ENCODE assay signal across 7 mouse cellular contexts in genomic region chr11:120457370-120457769, GRCm38 (mm10). TPM values are rescaled to one million over a fixed set of nuclear protein-coding genes. Genes with fewer than 3 reads are reported as not detected.
DNase-seq lines count a peak whose midpoint lies in the region; ATAC-seq and TF ChIP-seq lines count a peak whose summit lies in the region.

No protein-coding gene starts in this region.

- peak overlapping the region; percentile 76 for H3K9ac ChIP-seq in ES-Bruce4 (ENCODE audit: low read depth, poor library complexity, severe bottlenecking)
- H3K9ac ChIP-seq in forebrain, embryonic 16.5 days (replicated peaks; ENCODE audit: low read depth, low read length) = peak overlapping the region; percentile 99
- H3K9ac ChIP-seq in liver, embryonic 16.5 days (ENCODE audit: low read depth, low read length) = peak overlapping the region; percentile 85

- H3K79me3 ChIP-seq in C2C12 (ENCODE audit: low read depth) = peaks cover 25% of the 10 kb centered on the region

- H3K27me3 ChIP-seq in C2C12 (ENCODE audit: control insufficient read depth, insufficient read depth, insufficient read length) (no peaks in the 10 kb centered on the region), ES-Bruce4 (ENCODE audit: control insufficient read depth, insufficient read depth, low read length, poor library complexity, severe bottlenecking) (no peaks in the 10 kb centered on the region)
- H3K27me3 ChIP-seq in forebrain, embryonic 16.5 days (replicated peaks; ENCODE audit: control insufficient read depth, insufficient read depth, low read length) = no peaks in the 10 kb centered on the region
- H3K27me3 ChIP-seq in liver, embryonic 16.5 days (ENCODE audit: control insufficient read depth, insufficient read depth, low read depth, low read length) = no peaks in the 10 kb centered on the region

- H3K9me3 ChIP-seq in ES-Bruce4 (replicated peaks; ENCODE audit: control insufficient read depth, insufficient read depth, low read length, poor library complexity, severe bottlenecking) = no peaks in the 10 kb centered on the region
- no peaks in the 10 kb centered on the region for H3K9me3 ChIP-seq in forebrain, embryonic 16.5 days (ENCODE audit: control insufficient read depth, low read length)
- H3K9me3 ChIP-seq in liver, embryonic 16.5 days (replicated peaks; ENCODE audit: control insufficient read depth, low read length) = no peaks in the 10 kb centered on the region

- no peak for ATAC-seq in forebrain, embryonic 16.5 days
- peak; percentile 35 for ATAC-seq in liver, embryonic 16.5 days (ENCODE audit: low read depth)

- peaks cover 30% of the 10 kb centered on the region for H3K36me3 ChIP-seq in C2C12 (ENCODE audit: control insufficient read depth, insufficient read depth)
- 0 out of 2 replicates have a peak, but pooled peaks cover 2% of the 10 kb centered on the region for H3K36me3 ChIP-seq in ES-Bruce4 (ENCODE audit: control insufficient read depth, insufficient read depth, low read length, poor library complexity, severe bottlenecking)
- peaks cover 8% of the 10 kb centered on the region for H3K36me3 ChIP-seq in forebrain, embryonic 16.5 days (ENCODE audit: control insufficient read depth, insufficient read depth)
- peaks cover 8% of the 10 kb centered on the region for H3K36me3 ChIP-seq in liver, embryonic 16.5 days (ENCODE audit: control insufficient read depth, insufficient read depth)

- TF ChIP-seq CTCF in C2C12 (IDR thresholded peaks at IDR 0.05; ENCODE audit: control insufficient read depth, insufficient read depth, insufficient read length) (no peak), ES-Bruce4 (IDR thresholded peaks at IDR 0.05; ENCODE audit: low read depth, low read length) (no peak)

- TF ChIP-seq EP300 in ES-Bruce4 (IDR thresholded peaks at IDR 0.05; ENCODE audit: insufficient read depth, low read depth, low read length) = no peak

- H3K4me2 ChIP-seq in forebrain, embryonic 16.5 days (ENCODE audit: low read length) = peak overlapping the region; percentile 98
- peak overlapping the region; percentile 92 for H3K4me2 ChIP-seq in liver, embryonic 16.5 days (ENCODE audit: low read depth, low read length)

- no peak overlapping the region for H3K27ac ChIP-seq in ES-Bruce4 (ENCODE audit: insufficient read depth, low read length)
- H3K27ac ChIP-seq in forebrain, embryonic 16.5 days (ENCODE audit: low read length) = peak overlapping the region; percentile 80
- H3K27ac ChIP-seq in liver, embryonic 16.5 days (ENCODE audit: low read length) = peak overlapping the region; percentile 87

- peak overlapping the region; percentile 88 for H3ac ChIP-seq in C2C12 (ENCODE audit: control insufficient read depth, insufficient read length, low read depth)

- WGBS in forebrain, embryonic 16.5 days = 36% methylated on average over 14 of the region's 14 CpGs
- WGBS in liver, embryonic 16.5 days (ENCODE audit: insufficient replicate concordance) = 6% methylated on average over 14 of the region's 14 CpGs

- H3K4me1 ChIP-seq in ES-Bruce4 (ENCODE audit: control insufficient read depth, insufficient read depth, low read length) = no peaks in the 10 kb centered on the region
- peaks cover 22% of the 10 kb centered on the region for H3K4me1 ChIP-seq in forebrain, embryonic 16.5 days (replicated peaks; ENCODE audit: control insufficient read depth, insufficient read depth, low read length)
- peaks cover 39% of the 10 kb centered on the region for H3K4me1 ChIP-seq in liver, embryonic 16.5 days (ENCODE audit: control insufficient read depth, low read depth, low read length)

- H3K4me3 ChIP-seq in C2C12 (ENCODE audit: insufficient read depth, poor library complexity, severe bottlenecking) (peak overlapping the region; percentile 94), ES-Bruce4 (ENCODE audit: low read depth, low read length) (peak overlapping the region; percentile 97)
- peak overlapping the region; percentile 97 for H3K4me3 ChIP-seq in forebrain, embryonic 16.5 days (replicated peaks; ENCODE audit: low read length)
- H3K4me3 ChIP-seq in liver, embryonic 16.5 days (ENCODE audit: low read depth, low read length) = peak overlapping the region; percentile 83

- no peak for TF ChIP-seq POLR2A in ES-Bruce4 (IDR thresholded peaks at IDR 0.05; ENCODE audit: insufficient read depth, low read length)

- peaks cover 51% of the 10 kb centered on the region for H3K79me2 ChIP-seq in C2C12 (ENCODE audit: control insufficient read depth, insufficient read depth)

- no peak for DNase-seq in right cerebral cortex, postnatal 36 days (ENCODE audit: low spot score in 2 of 2)
- DNase-seq in urinary bladder, postnatal 14 days (ENCODE audit: low spot score) = no peak
- DNase-seq in kidney, postnatal 4 days = no peak

TF ChIP-seq in C2C12, 6 proteins besides CTCF, POLR2A, EP300 and RAD21:
- TF ChIP-seq MYOG (IDR thresholded peaks at IDR 0.05; ENCODE audit: control insufficient read depth, extremely low read depth, insufficient read length) (no peak), USF1 (IDR thresholded peaks at IDR 0.05; ENCODE audit: low read depth) (no peak), CEBPB (IDR thresholded peaks at IDR 0.05; ENCODE audit: low read depth) (no peak), MAX (IDR thresholded peaks at IDR 0.05) (no peak), MYOD1 (IDR thresholded peaks at IDR 0.05; ENCODE audit: control insufficient read depth, insufficient read length, low read depth) (no peak), FOSL1 (IDR thresholded peaks at IDR 0.05; ENCODE audit: insufficient read depth, low read length, poor library complexity, severe bottlenecking) (no peak)

RNA-seq across cellular contexts. Expression of gene Oxld1, which starts 0.5 kb away (rescaled TPM):
- polyA plus RNA-seq in C2C12 (2012; fragmentation: generic; extraction: Trizol) (7.5 TPM), ES-Bruce4 (2011; ENCODE audit: insufficient read depth, insufficient read length, low read depth, missing spikeins) (5.8 and 6.1 TPM in 2 replicates)
- 9.7 and 9.9 TPM in 2 replicates for polyA plus RNA-seq in forebrain, embryonic 16.5 days (2015; fragmentation: Nextera tagmentation; extraction: Ambion mirVana)
- polyA plus RNA-seq in liver, embryonic 16.5 days (2015; fragmentation: Nextera tagmentation; extraction: Ambion mirVana) = 9.1 and 9.3 TPM in 2 replicates

RNA-seq across cellular contexts. Expression of gene Ccdc137, which starts 0.5 kb away (rescaled TPM):
- 24.6 TPM for polyA plus RNA-seq in C2C12 (2012; fragmentation: generic; extraction: Trizol)
- 15.0 and 16.1 TPM in 2 replicates for polyA plus RNA-seq in ES-Bruce4 (2011; ENCODE audit: insufficient read depth, insufficient read length, low read depth, missing spikeins)
- polyA plus RNA-seq in forebrain, embryonic 16.5 days (2015; fragmentation: Nextera tagmentation; extraction: Ambion mirVana) = 26.2 and 31.2 TPM in 2 replicates
- 15.0 and 15.2 TPM in 2 replicates for polyA plus RNA-seq in liver, embryonic 16.5 days (2015; fragmentation: Nextera tagmentation; extraction: Ambion mirVana)

RNA-seq across cellular contexts. Expression of gene Pde6g, which starts 4.1 kb away (rescaled TPM):
- 0.13 TPM for polyA plus RNA-seq in C2C12 (2012; fragmentation: generic; extraction: Trizol)
- polyA plus RNA-seq in ES-Bruce4 (2011; ENCODE audit: insufficient read depth, insufficient read length, low read depth, missing spikeins) = 0.93 and 1.0 TPM in 2 replicates
- polyA plus RNA-seq in forebrain, embryonic 16.5 days (2015; fragmentation: Nextera tagmentation; extraction: Ambion mirVana) = 0.32 TPM in 1 of 2 replicates, not detected in the other
- 0.09 and 0.13 TPM in 2 replicates for polyA plus RNA-seq in liver, embryonic 16.5 days (2015; fragmentation: Nextera tagmentation; extraction: Ambion mirVana)

RNA-seq across cellular contexts. Expression of gene Arl16, which starts 10.0 kb away (rescaled TPM):
- polyA plus RNA-seq in C2C12 (2012; fragmentation: generic; extraction: Trizol) (26.4 TPM), ES-Bruce4 (2011; ENCODE audit: insufficient read depth, insufficient read length, low read depth, missing spikeins) (10.7 and 11.0 TPM in 2 replicates)
- polyA plus RNA-seq in forebrain, embryonic 16.5 days (2015; fragmentation: Nextera tagmentation; extraction: Ambion mirVana) = 45.5 and 56.4 TPM in 2 replicates
- polyA plus RNA-seq in liver, embryonic 16.5 days (2015; fragmentation: Nextera tagmentation; extraction: Ambion mirVana) = 12.4 and 12.5 TPM in 2 replicates

RNA-seq across cellular contexts. Expression of gene Tspan10, which starts 14.9 kb away (rescaled TPM):
- polyA plus RNA-seq in C2C12 (2012; fragmentation: generic; extraction: Trizol) (0.02 TPM), ES-Bruce4 (2011; ENCODE audit: insufficient read depth, insufficient read length, low read depth, missing spikeins) (not detected in 2 replicates)
- polyA plus RNA-seq in forebrain, embryonic 16.5 days (2015; fragmentation: Nextera tagmentation; extraction: Ambion mirVana) = not detected in 2 replicates
- polyA plus RNA-seq in liver, embryonic 16.5 days (2015; fragmentation: Nextera tagmentation; extraction: Ambion mirVana) = not detected in 2 replicates
